In genomic region chr6:17400147-17400546, GRCm38 (mm10) we compare ENCODE assay signal across 12 mouse cellular contexts.
DNase-seq lines count a peak whose midpoint lies in the region; ATAC-seq and TF ChIP-seq lines count a peak whose summit lies in the region.
"Had no signal": no experiment of that assay in that cellular context is flagged by ENCODE, and none has a peak within 500 bp of the region (broad histone marks: within the 10 kb centered on the region; RNA-seq: fewer than 3 reads in every experiment).

No protein-coding gene starts in this region.

- H3K36me3 ChIP-seq in forebrain, embryonic 15.5 days, result no peaks in the 10 kb centered on the region
- no peaks in the 10 kb centered on the region for H3K36me3 ChIP-seq in forebrain, embryonic 10.5 days (replicated peaks)
- H3K36me3 ChIP-seq in midbrain, embryonic 14.5 days (ENCODE audit: control insufficient read depth, insufficient read depth, low read length), result no peaks in the 10 kb centered on the region
- H3K36me3 ChIP-seq in midbrain, postnatal 0 days (ENCODE audit: insufficient read depth, low read length), result no peaks in the 10 kb centered on the region
- H3K36me3 ChIP-seq in hindbrain, embryonic 11.5 days (ENCODE audit: control insufficient read depth, insufficient read depth, low read length), result no peaks in the 10 kb centered on the region
- H3K36me3 ChIP-seq: limb, embryonic 12.5 days had no signal

- 75% methylated on average over 2 of the region's 2 CpGs for WGBS in forebrain, embryonic 15.5 days
- WGBS in forebrain, embryonic 10.5 days, result 88% methylated on average over 2 of the region's 2 CpGs
- WGBS in midbrain, embryonic 14.5 days, result 92% methylated on average over 2 of the region's 2 CpGs
- WGBS in midbrain, postnatal 0 days, result 85% methylated on average over 2 of the region's 2 CpGs
- WGBS in hindbrain, embryonic 11.5 days, result 89% methylated on average over 2 of the region's 2 CpGs

- ATAC-seq in forebrain, embryonic 15.5 days (replicated peaks), result 0 out of 2 replicates have a peak, but pooled peaks have one; percentile 70
- no peak for ATAC-seq in midbrain, embryonic 14.5 days (ENCODE audit: low FRiP score, low TSS enrichment)
- ATAC-seq in midbrain, postnatal 0 days (ENCODE audit: low FRiP score), result no peak
- peak; percentile 62 for ATAC-seq in granulocyte monocyte progenitor cell, adult 5-6 weeks (replicated peaks; ENCODE audit: poor library complexity, severe bottlenecking)
- ATAC-seq in hindbrain, embryonic 11.5 days (ENCODE audit: low FRiP score), result no peak
- ATAC-seq: hindbrain, embryonic 16.5 days had no signal

- no peak overlapping the region for H3K4me2 ChIP-seq in forebrain, embryonic 15.5 days (replicated peaks)
- no peak overlapping the region for H3K4me2 ChIP-seq in midbrain, embryonic 14.5 days (ENCODE audit: low read length)
- H3K4me2 ChIP-seq in midbrain, postnatal 0 days (ENCODE audit: low read depth, low read length, poor library complexity, severe bottlenecking), result no peak overlapping the region
- no peak overlapping the region for H3K4me2 ChIP-seq in hindbrain, embryonic 11.5 days (replicated peaks; ENCODE audit: low read depth, low read length)
- H3K4me2 ChIP-seq: limb, embryonic 12.5 days had no signal

- H3K9ac ChIP-seq in forebrain, embryonic 15.5 days (replicated peaks), result no peak overlapping the region
- no peak overlapping the region for H3K9ac ChIP-seq in midbrain, embryonic 14.5 days (replicated peaks; ENCODE audit: low read length)
- H3K9ac ChIP-seq in midbrain, postnatal 0 days (replicated peaks; ENCODE audit: low read length, poor library complexity, severe bottlenecking), result no peak overlapping the region
- no peak overlapping the region for H3K9ac ChIP-seq in hindbrain, embryonic 11.5 days (ENCODE audit: low read depth, low read length)
- H3K9ac ChIP-seq: limb, embryonic 12.5 days had no signal

- H3K9me3 ChIP-seq in forebrain, embryonic 15.5 days, result no peaks in the 10 kb centered on the region
- H3K9me3 ChIP-seq in forebrain, embryonic 10.5 days, result no peaks in the 10 kb centered on the region
- H3K9me3 ChIP-seq in midbrain, embryonic 14.5 days (ENCODE audit: control insufficient read depth, low read length), result no peaks in the 10 kb centered on the region
- H3K9me3 ChIP-seq in midbrain, postnatal 0 days (ENCODE audit: low read length), result no peaks in the 10 kb centered on the region
- no peaks in the 10 kb centered on the region for H3K9me3 ChIP-seq in hindbrain, embryonic 11.5 days (ENCODE audit: control insufficient read depth, low read length)
- H3K9me3 ChIP-seq: limb, embryonic 12.5 days had no signal

- H3K27me3 ChIP-seq in forebrain, embryonic 15.5 days, result no peaks in the 10 kb centered on the region
- H3K27me3 ChIP-seq in forebrain, embryonic 10.5 days (ENCODE audit: poor library complexity, severe bottlenecking), result no peaks in the 10 kb centered on the region
- H3K27me3 ChIP-seq in midbrain, embryonic 14.5 days (ENCODE audit: control insufficient read depth, insufficient read depth, low read length), result no peaks in the 10 kb centered on the region
- H3K27me3 ChIP-seq in midbrain, postnatal 0 days (ENCODE audit: insufficient read depth, low read length), result no peaks in the 10 kb centered on the region
- H3K27me3 ChIP-seq in hindbrain, embryonic 11.5 days (ENCODE audit: control insufficient read depth, insufficient read depth, low read length), result no peaks in the 10 kb centered on the region
- H3K27me3 ChIP-seq: CH12.LX; limb, embryonic 12.5 days had no signal

- H3K4me3 ChIP-seq in forebrain, embryonic 15.5 days, result no peak overlapping the region
- H3K4me3 ChIP-seq in forebrain, embryonic 10.5 days, result no peak overlapping the region
- H3K4me3 ChIP-seq in midbrain, embryonic 14.5 days (replicated peaks; ENCODE audit: low read depth, low read length), result no peak overlapping the region
- no peak overlapping the region for H3K4me3 ChIP-seq in midbrain, postnatal 0 days (ENCODE audit: low read depth, low read length)
- H3K4me3 ChIP-seq in hindbrain, embryonic 11.5 days (ENCODE audit: low read depth, low read length), result no peak overlapping the region
- H3K4me3 ChIP-seq: limb, embryonic 12.5 days had no signal

- H3K4me1 ChIP-seq in forebrain, embryonic 15.5 days, result no peaks in the 10 kb centered on the region
- H3K4me1 ChIP-seq in forebrain, embryonic 10.5 days, result no peaks in the 10 kb centered on the region
- no peaks in the 10 kb centered on the region for H3K4me1 ChIP-seq in midbrain, embryonic 14.5 days (ENCODE audit: control insufficient read depth, insufficient read depth, low read length)
- H3K4me1 ChIP-seq in midbrain, postnatal 0 days (ENCODE audit: insufficient read depth, low read length), result no peaks in the 10 kb centered on the region
- H3K4me1 ChIP-seq in hindbrain, embryonic 11.5 days (replicated peaks; ENCODE audit: control insufficient read depth, insufficient read depth, low read length), result no peaks in the 10 kb centered on the region
- H3K4me1 ChIP-seq: limb, embryonic 12.5 days had no signal

- no peak for DNase-seq in forebrain, embryonic 10.5 days (ENCODE audit: extremely low spot score, low spot score)
- peak; percentile 20 for DNase-seq in midbrain, embryonic 14.5 days
- DNase-seq in midbrain, postnatal 0 days (ENCODE audit: low spot score), result no peak
- DNase-seq in lung, postnatal 36 days, result peak; percentile 54
- no peak for DNase-seq in hindbrain, embryonic 11.5 days (ENCODE audit: low spot score)
- DNase-seq in thymus, adult 18-20 months, result no peak
- DNase-seq: spleen, adult 18-20 months had no signal

- H3K27ac ChIP-seq in forebrain, embryonic 15.5 days (replicated peaks), result no peak overlapping the region
- H3K27ac ChIP-seq in forebrain, embryonic 10.5 days, result no peak overlapping the region
- no peak overlapping the region for H3K27ac ChIP-seq in midbrain, embryonic 14.5 days (replicated peaks; ENCODE audit: low read depth, low read length)
- no peak overlapping the region for H3K27ac ChIP-seq in midbrain, postnatal 0 days (ENCODE audit: low read depth, low read length)
- no peak overlapping the region for H3K27ac ChIP-seq in hindbrain, embryonic 11.5 days (ENCODE audit: low read depth, low read length)
- H3K27ac ChIP-seq: limb, embryonic 12.5 days had no signal

- TF ChIP-seq CTCF in midbrain, postnatal 0 days (IDR thresholded peaks at IDR 0.05), result no peak

Comparison
In these comparisons a context has a peak if more than half of its experiments do, and no peak if none do; other contexts are left out.
1. DNase-seq: peak in midbrain, embryonic 14.5 days (single experiment) and lung, postnatal 36 days (single experiment); none in forebrain, embryonic 10.5 days (single experiment), midbrain, postnatal 0 days (single experiment), hindbrain, embryonic 11.5 days (single experiment) and thymus, adult 18-20 months (0 of 2).
2. ATAC-seq: peak in forebrain, embryonic 15.5 days (single experiment) and granulocyte monocyte progenitor cell, adult 5-6 weeks (single experiment); none in midbrain, embryonic 14.5 days (single experiment), midbrain, postnatal 0 days (single experiment) and hindbrain, embryonic 11.5 days (single experiment).